Mouse (Mus musculus): ENCODE results near the gene Zfp668. TPM values are rescaled to one million over a fixed set of nuclear protein-coding genes. Genes with fewer than 3 reads are reported as not detected.

Gene Zfp668
- total and polyA plus RNA-seq, 2 experiments from 2014 or later: 29.7 to 31.0 TPM

DNA sequence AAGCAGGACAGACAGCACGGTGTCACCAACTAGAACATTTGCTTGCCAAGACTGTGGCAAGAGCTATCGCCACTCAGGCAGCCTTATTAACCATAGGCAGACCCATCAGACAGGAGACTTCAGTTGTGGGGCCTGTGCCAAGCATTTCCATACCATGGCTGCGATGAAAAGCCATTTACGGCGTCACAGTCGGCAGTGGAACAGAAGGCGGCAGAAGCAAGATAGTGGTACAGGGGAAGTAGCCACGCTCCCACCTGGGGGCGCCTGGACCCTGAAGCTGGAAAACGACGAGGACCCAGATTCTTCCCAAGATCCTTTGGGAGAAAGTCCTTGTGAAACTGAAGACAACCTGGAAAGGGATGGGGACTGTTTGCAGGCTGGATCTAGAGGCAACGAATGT lies 3.8 kb upstream of the Zfp668 start:
- Histone ChIP-seq H3K9me3 (ENCODE audit: low read length) (no peaks in the 10 kb centered on the region), H3K27me3 (ENCODE audit: insufficient read depth, low read length) (no peaks in the 10 kb centered on the region), H3K27ac (ENCODE audit: low read depth, low read length) (no peak overlapping the region), H3K4me1 (ENCODE audit: insufficient read depth, low read length) (no peaks in the 10 kb centered on the region), H3K4me3 (ENCODE audit: low read depth, low read length) (no peak overlapping the region), H3K36me3 (ENCODE audit: insufficient read depth, low read length) (peaks cover 67% of the 10 kb centered on the region), H3K9ac (replicated peaks; ENCODE audit: low read length, poor library complexity, severe bottlenecking) (no peak overlapping the region), H3K4me2 (ENCODE audit: low read depth, low read length, poor library complexity, severe bottlenecking) (no peak overlapping the region)
- DNase-seq (ENCODE audit: low spot score): no peak
- WGBS: 93% methylated on average over 12 of the region's 12 CpGs
- no peak for ATAC-seq (ENCODE audit: low FRiP score)
- TF ChIP-seq CTCF (IDR thresholded peaks at IDR 0.05): no peak

DNA sequence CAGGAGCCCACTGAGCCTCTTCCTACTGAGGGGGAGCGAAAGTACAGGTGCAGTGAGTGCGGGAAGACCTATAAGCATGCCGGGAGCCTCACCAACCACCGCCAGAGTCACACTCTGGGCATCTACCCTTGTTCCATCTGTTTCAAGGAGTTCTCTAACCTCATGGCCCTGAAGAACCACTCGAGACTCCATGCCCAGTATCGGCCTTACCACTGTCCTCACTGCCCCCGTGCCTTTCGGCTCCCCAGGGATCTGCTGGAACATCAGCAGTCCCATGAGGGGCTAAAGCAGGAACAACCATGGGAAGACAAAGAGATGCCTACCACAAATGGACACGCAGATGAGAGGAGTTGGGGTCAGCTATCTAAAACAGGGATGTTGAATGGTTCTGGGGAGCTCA lies 2.7 kb upstream of the Zfp668 start:
- no peaks in the 10 kb centered on the region for H3K4me1 ChIP-seq (ENCODE audit: insufficient read depth, low read length)
- 97% methylated on average over 9 of the region's 9 CpGs for WGBS
- H3K4me3 ChIP-seq (ENCODE audit: low read depth, low read length): no peak overlapping the region
- no peaks in the 10 kb centered on the region for H3K27me3 ChIP-seq (ENCODE audit: insufficient read depth, low read length)
- DNase-seq (ENCODE audit: low spot score) (no peak), ATAC-seq (ENCODE audit: low FRiP score) (no peak)
- peaks cover 59% of the 10 kb centered on the region for H3K36me3 ChIP-seq (ENCODE audit: insufficient read depth, low read length)
- no peak for TF ChIP-seq CTCF (IDR thresholded peaks at IDR 0.05)
- H3K4me2 ChIP-seq (ENCODE audit: low read depth, low read length, poor library complexity, severe bottlenecking): no peak overlapping the region
- no peak overlapping the region for H3K9ac ChIP-seq (replicated peaks; ENCODE audit: low read length, poor library complexity, severe bottlenecking)
- H3K9me3 ChIP-seq (ENCODE audit: low read length): no peaks in the 10 kb centered on the region
- H3K27ac ChIP-seq (ENCODE audit: low read depth, low read length): no peak overlapping the region

DNA sequence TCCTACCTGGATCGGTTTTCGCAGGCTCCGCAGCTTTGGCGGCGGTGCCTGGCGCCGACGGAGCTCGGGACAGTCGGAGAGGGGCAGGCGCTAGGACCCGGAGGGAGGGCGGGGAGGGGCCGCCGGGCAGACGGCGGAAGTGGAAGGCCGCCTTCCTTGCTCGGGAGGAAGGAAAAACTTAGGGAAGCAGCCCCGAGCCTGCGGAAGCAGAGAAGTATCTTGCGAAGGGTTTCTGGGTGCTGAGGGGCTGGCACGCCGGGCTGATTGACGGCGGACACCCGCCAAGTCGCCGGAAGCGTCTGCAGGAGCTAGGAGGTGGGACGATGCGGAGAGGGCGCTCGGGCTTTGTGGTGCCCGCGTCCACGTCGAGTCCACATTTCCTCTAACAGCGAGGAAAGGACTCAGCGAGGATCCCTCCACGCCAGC lies 574 bp downstream of the Zfp668 start, which contains the start of gene Zfp646:
Gene Zfp646 (plus strand): TSS at position 181 of the 426 bp plus-strand sequence.
- ATAC-seq (ENCODE audit: low FRiP score): peak; percentile 91
- Histone ChIP-seq H3K9me3 (ENCODE audit: low read length) (no peaks in the 10 kb centered on the region), H3K9ac (replicated peaks; ENCODE audit: low read length, poor library complexity, severe bottlenecking) (peak within 1 kb of the TSS; percentile 95), H3K4me3 (ENCODE audit: low read depth, low read length) (peak within 1 kb of the TSS; percentile 92), H3K27ac (ENCODE audit: low read depth, low read length) (peak within 1 kb of the TSS; percentile 98), H3K36me3 (ENCODE audit: insufficient read depth, low read length) (peaks cover 28% of the 10 kb centered on the region), H3K4me1 (ENCODE audit: insufficient read depth, low read length) (0 out of 2 replicates have a peak, but pooled peaks cover 9% of the 10 kb centered on the region), H3K4me2 (ENCODE audit: low read depth, low read length, poor library complexity, severe bottlenecking) (peak within 1 kb of the TSS; percentile 74), H3K27me3 (ENCODE audit: insufficient read depth, low read length) (no peaks in the 10 kb centered on the region)
- under 1% methylated on average over 40 of the region's 41 CpGs for WGBS
- no peak for TF ChIP-seq CTCF (IDR thresholded peaks at IDR 0.05)
- peak; percentile 88 for DNase-seq (ENCODE audit: low spot score)

DNA sequence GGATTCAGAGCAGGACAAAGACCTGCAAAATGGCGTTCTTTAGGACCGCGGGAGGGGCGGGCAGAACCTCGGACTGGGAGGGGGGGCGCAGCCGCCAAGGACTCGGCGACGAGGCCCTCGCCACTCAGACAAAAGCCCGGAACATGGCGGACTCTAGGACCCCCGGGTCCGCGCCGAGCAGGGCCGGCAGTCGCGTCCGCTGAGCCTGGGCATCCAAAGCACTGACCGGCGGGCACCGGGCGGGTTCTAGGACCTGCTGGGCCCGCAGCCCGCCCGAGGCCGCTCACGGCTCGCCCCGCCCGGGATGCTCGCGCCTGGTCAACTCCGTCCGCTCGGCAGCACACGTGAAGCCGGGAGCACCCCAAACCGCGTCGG lies 1.0 kb downstream of the Zfp668 start:
- no peak for TF ChIP-seq CTCF (IDR thresholded peaks at IDR 0.05)
- Histone ChIP-seq H3K36me3 (ENCODE audit: insufficient read depth, low read length) (peaks cover 25% of the 10 kb centered on the region), H3K27ac (ENCODE audit: low read depth, low read length) (peak overlapping the region; percentile 98), H3K4me3 (ENCODE audit: low read depth, low read length) (peak overlapping the region; percentile 92), H3K4me2 (ENCODE audit: low read depth, low read length, poor library complexity, severe bottlenecking) (peak overlapping the region; percentile 74), H3K9me3 (ENCODE audit: low read length) (no peaks in the 10 kb centered on the region), H3K9ac (replicated peaks; ENCODE audit: low read length, poor library complexity, severe bottlenecking) (peak overlapping the region; percentile 95), H3K27me3 (ENCODE audit: insufficient read depth, low read length) (no peaks in the 10 kb centered on the region), H3K4me1 (ENCODE audit: insufficient read depth, low read length) (0 out of 2 replicates have a peak, but pooled peaks cover 9% of the 10 kb centered on the region)
- DNase-seq (ENCODE audit: low spot score): peak; percentile 98
- ATAC-seq (ENCODE audit: low FRiP score): peak; percentile 96
- WGBS: under 1% methylated on average over 27 of the region's 43 CpGs

DNA sequence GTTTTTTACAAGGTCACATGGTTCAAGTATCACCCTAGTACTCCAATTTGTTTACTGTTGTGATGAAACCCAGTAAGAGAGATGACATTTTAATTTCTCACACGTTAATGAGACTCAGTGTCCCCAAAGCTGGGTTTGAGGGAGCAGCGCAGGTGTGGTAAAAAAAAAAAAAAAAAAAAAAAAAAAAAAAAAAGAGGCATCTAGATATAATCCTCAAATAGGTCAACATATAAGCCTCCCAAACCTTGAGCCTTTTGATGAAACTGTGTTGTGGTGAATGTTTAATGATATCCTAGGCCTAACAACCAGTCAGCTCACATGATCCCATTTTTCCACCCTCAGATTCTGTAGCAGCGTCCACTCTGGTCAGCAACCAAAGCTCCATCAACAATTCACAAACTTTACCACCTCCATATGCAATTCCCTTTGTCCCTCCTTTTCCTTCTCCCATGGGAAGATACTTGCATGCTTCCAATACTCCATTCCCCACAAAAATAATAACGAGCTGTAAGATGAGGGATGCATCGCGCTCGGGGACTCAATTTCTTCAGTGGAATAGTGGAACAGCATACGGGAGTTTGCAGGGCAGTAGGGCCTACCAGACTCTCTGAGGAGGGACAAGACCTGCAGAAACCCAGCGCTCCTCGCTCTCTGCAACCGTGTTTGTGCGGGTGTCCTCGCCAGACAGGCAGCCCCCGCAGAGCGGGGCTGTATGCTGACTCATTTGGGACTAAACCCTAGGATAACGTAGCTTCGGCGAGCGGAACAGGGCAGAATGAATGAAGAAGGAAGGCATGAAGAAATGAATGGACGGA lies 1.6 kb downstream of the Zfp668 start:
- Histone ChIP-seq H3K4me2 (ENCODE audit: low read depth, low read length, poor library complexity, severe bottlenecking) (peak overlapping the region; percentile 74), H3K9ac (replicated peaks; ENCODE audit: low read length, poor library complexity, severe bottlenecking) (peak overlapping the region; percentile 95), H3K27ac (ENCODE audit: low read depth, low read length) (peak overlapping the region; percentile 98), H3K9me3 (ENCODE audit: low read length) (no peaks in the 10 kb centered on the region), H3K36me3 (ENCODE audit: insufficient read depth, low read length) (peaks cover 22% of the 10 kb centered on the region), H3K27me3 (ENCODE audit: insufficient read depth, low read length) (no peaks in the 10 kb centered on the region), H3K4me1 (ENCODE audit: insufficient read depth, low read length) (0 out of 2 replicates have a peak, but pooled peaks cover 9% of the 10 kb centered on the region), H3K4me3 (ENCODE audit: low read depth, low read length) (peak overlapping the region; percentile 92)
- TF ChIP-seq CTCF (IDR thresholded peaks at IDR 0.05): no peak
- WGBS: 4% methylated on average over 20 of the region's 20 CpGs
- DNase-seq (ENCODE audit: low spot score) (no peak), ATAC-seq (ENCODE audit: low FRiP score) (peak; percentile 42; the same call in 1 of the 2 replicates)

DNA sequence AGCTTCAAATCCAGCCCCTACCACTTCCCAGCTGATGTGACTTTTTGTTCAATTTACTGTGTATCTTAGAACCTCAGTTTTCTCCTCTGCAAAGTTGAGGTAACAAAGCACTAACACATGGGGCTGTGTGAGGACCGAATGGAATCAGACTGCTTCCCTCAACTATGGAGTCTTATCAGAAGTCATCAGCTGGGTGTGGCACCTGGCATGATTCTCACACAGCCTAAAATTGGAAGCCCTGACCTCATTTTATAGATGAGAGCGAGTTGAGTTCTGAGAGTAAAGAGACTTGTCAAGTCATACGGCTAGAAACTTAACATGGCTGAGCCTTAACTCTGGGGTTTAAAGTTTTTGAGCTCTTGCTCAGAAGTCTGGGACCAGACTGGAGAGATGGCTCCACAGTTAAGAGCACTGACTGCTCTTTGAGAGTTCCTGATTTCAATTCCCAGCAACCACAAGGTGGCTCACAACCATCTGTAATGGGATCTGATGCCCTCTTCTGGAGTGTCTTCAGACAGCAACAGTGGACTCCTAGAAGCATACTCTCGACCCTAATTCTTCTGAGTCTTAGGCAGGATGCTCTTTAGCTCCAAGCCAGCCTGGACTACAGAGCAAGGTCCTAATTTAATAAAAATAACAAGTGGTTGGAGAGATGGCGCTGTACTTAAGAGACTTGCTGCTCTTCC lies 6.3 kb downstream of the Zfp668 start:
- 77% methylated on average over 5 of the region's 5 CpGs for WGBS
- Histone ChIP-seq H3K36me3 (ENCODE audit: insufficient read depth, low read length) (peaks cover 29% of the 10 kb centered on the region), H3K9ac (replicated peaks; ENCODE audit: low read length, poor library complexity, severe bottlenecking) (no peak overlapping the region), H3K4me2 (ENCODE audit: low read depth, low read length, poor library complexity, severe bottlenecking) (no peak overlapping the region), H3K27ac (ENCODE audit: low read depth, low read length) (no peak overlapping the region), H3K9me3 (ENCODE audit: low read length) (no peaks in the 10 kb centered on the region), H3K4me3 (ENCODE audit: low read depth, low read length) (no peak overlapping the region), H3K4me1 (ENCODE audit: insufficient read depth, low read length) (0 out of 2 replicates have a peak, but pooled peaks cover 9% of the 10 kb centered on the region), H3K27me3 (ENCODE audit: insufficient read depth, low read length) (no peaks in the 10 kb centered on the region)
- no peak for ATAC-seq (ENCODE audit: low FRiP score)
- DNase-seq (ENCODE audit: low spot score): no peak
- TF ChIP-seq CTCF (IDR thresholded peaks at IDR 0.05): peak; percentile 60
